Mouse (Mus musculus) hindbrain, embryonic 11.5 days (tissue): ENCODE data around the gene Rph3a. TPM values are rescaled to one million over a fixed set of nuclear protein-coding genes. Genes with fewer than 3 reads are reported as not detected.
"Not testable (repeated sequence)": the region's sequence is repeated elsewhere in the genome, so short reads cannot be mapped to it uniquely, and the experiment has no call there.

Experiments used
- ATAC-seq: fragments of 200-750 bp; cut with Nextera tagmentation; 2 replicates; pipeline ENCODE4 v1.8.0; 2017; ENCODE audit warnings: mild to moderate bottlenecking, moderate TSS enrichment, moderate library complexity; ENCODE audit not compliant: low FRiP score
- DNase-seq: peaks from one replicate; pipeline ENCODE4 v3.0.0-alpha.2; 2015; ENCODE audit warnings: low spot score
- H3K27ac ChIP-seq: fragments of 300-500 bp; sonication (generic); 2 replicates; pipeline ENCODE4 v1.5.1; 2014; ENCODE audit warnings: mild to moderate bottlenecking, low read depth, low read length
- H3K27me3 ChIP-seq: fragments of 300-500 bp; sonication (generic); 2 replicates; pipeline ENCODE4 v1.6.1; 2014; ENCODE audit warnings: mild to moderate bottlenecking, low read length, moderate library complexity, mixed read lengths; ENCODE audit not compliant: control insufficient read depth, insufficient read depth
- H3K36me3 ChIP-seq: fragments of 300-500 bp; sonication (generic); 2 replicates; pipeline ENCODE4 v1.6.1; 2014; ENCODE audit warnings: mild to moderate bottlenecking, low read length, moderate library complexity, mixed read lengths; ENCODE audit not compliant: control insufficient read depth, insufficient read depth
- H3K4me1 ChIP-seq: fragments of 300-500 bp; sonication (generic); replicated peaks from 2 replicates; pipeline ENCODE4 v1.6.1; 2014; ENCODE audit warnings: low read length, mixed read lengths; ENCODE audit not compliant: control insufficient read depth, insufficient read depth
- H3K4me2 ChIP-seq: fragments of 300-500 bp; sonication (generic); replicated peaks from 2 replicates; pipeline ENCODE4 v1.6.1; 2014; ENCODE audit warnings: mild to moderate bottlenecking, low read depth, low read length
- H3K4me3 ChIP-seq: fragments of 300-500 bp; sonication (generic); 2 replicates; pipeline ENCODE4 v1.5.1; 2014; ENCODE audit warnings: low read depth, low read length
- H3K9ac ChIP-seq: fragments of 300-500 bp; sonication (generic); 2 replicates; pipeline ENCODE4 v1.6.1; 2014; ENCODE audit warnings: low read depth, low read length
- H3K9me3 ChIP-seq: fragments of 300-500 bp; sonication (generic); 2 replicates; pipeline ENCODE4 v1.6.1; 2016; ENCODE audit warnings: low read length; ENCODE audit not compliant: control insufficient read depth
- WGBS: fragments of 180-500 bp; shearing (Covaris S2); extraction: QIAGEN DNeasy Blood & Tissue Kit; methylation state at CpG from one replicate; pipeline ENCODE4 v1.1.7; 2014; 5-methylcytosine and 5-hydroxymethylcytosine counted together
- polyA plus RNA-seq: library from polyadenylated mRNA; unstranded; fragments of >200 nt; fragmentation: Nextera tagmentation; extraction: Ambion mirVana; gene quantifications from 2 replicates; pipeline ENCODE4 v1.2.1, GENCODE M21; 2014

The Rph3a gene
- polyA plus RNA-seq, 1 experiment from 2014 or later: 2.6 TPM

GRCm38 (mm10) chr5:120942076-120942475 is 67.8 kb downstream of the Rph3a start:
- DNase-seq: no peak
- H3K4me1 ChIP-seq: no peaks in the 10 kb centered on the region
- H3K27me3 ChIP-seq: no peaks in the 10 kb centered on the region

GRCm38 (mm10) chr5:120938586-120938985 is 71.3 kb downstream of the Rph3a start:
- no peak overlapping the region for H3K27ac ChIP-seq
- no peaks in the 10 kb centered on the region for H3K36me3 ChIP-seq
- H3K27me3 ChIP-seq: no peaks in the 10 kb centered on the region
- H3K4me1 ChIP-seq: no peaks in the 10 kb centered on the region
- no peak overlapping the region for H3K4me2 ChIP-seq
- no peak overlapping the region for H3K9ac ChIP-seq
- no peak overlapping the region for H3K4me3 ChIP-seq
- ATAC-seq (no peak), DNase-seq (no peak)
- 50% methylated on average over 8 of the region's 8 CpGs for WGBS
- no peaks in the 10 kb centered on the region for H3K9me3 ChIP-seq

More at GRCm38 (mm10) chr5:120942076-120942475, 67.8 kb downstream of the Rph3a start:
- ATAC-seq: no peak
- H3K27ac ChIP-seq: no peak overlapping the region
- WGBS: 80% methylated on average over 10 of the region's 10 CpGs
- no peaks in the 10 kb centered on the region for H3K9me3 ChIP-seq
- H3K36me3 ChIP-seq: no peaks in the 10 kb centered on the region
- H3K9ac ChIP-seq: no peak overlapping the region
- H3K4me3 ChIP-seq: no peak overlapping the region
- H3K4me2 ChIP-seq: no peak overlapping the region

GRCm38 (mm10) chr5:120937841-120938240 is 72.1 kb downstream of the Rph3a start:
- WGBS: 79% methylated on average over 4 of the region's 4 CpGs

GRCm38 (mm10) chr5:120933966-120934365 is 75.9 kb downstream of the Rph3a start:
- no peaks in the 10 kb centered on the region for H3K36me3 ChIP-seq
- WGBS: 32% methylated on average over 5 of the region's 5 CpGs
- no peak overlapping the region for H3K4me3 ChIP-seq
- no peak overlapping the region for H3K27ac ChIP-seq
- ATAC-seq (no peak), DNase-seq (no peak)
- H3K27me3 ChIP-seq: no peaks in the 10 kb centered on the region
- H3K9me3 ChIP-seq: no peaks in the 10 kb centered on the region
- H3K9ac ChIP-seq: no peak overlapping the region
- no peak overlapping the region for H3K4me2 ChIP-seq
- no peaks in the 10 kb centered on the region for H3K4me1 ChIP-seq

More at GRCm38 (mm10) chr5:120937841-120938240, 72.1 kb downstream of the Rph3a start:
- Histone ChIP-seq H3K4me1 (no peaks in the 10 kb centered on the region), H3K4me3 (no peak overlapping the region), H3K9ac (no peak overlapping the region), H3K9me3 (no peaks in the 10 kb centered on the region), H3K27me3 (no peaks in the 10 kb centered on the region), H3K27ac (no peak overlapping the region), H3K36me3 (no peaks in the 10 kb centered on the region), H3K4me2 (no peak overlapping the region)
- DNase-seq: no peak
- no peak for ATAC-seq

- no peak overlapping the region for H3K9ac ChIP-seq
- 10% methylated on average over 1 of the region's 1 CpGs for whole genome bisulfite sequencing
- no peaks in the 10 kb centered on the region for H3K4me1 ChIP-seq
- H3K4me3 ChIP-seq: no peak overlapping the region
- H3K36me3 ChIP-seq: no peaks in the 10 kb centered on the region
- no peak for ATAC-seq
- H3K27me3 ChIP-seq: no peaks in the 10 kb centered on the region
- no peak overlapping the region for H3K27ac ChIP-seq
- no peaks in the 10 kb centered on the region for H3K9me3 ChIP-seq
- peak; percentile 17 for DNase-seq
- H3K4me2 ChIP-seq: no peak overlapping the region
Measured at GRCm38 (mm10) chr5:120927036-120927435, 82.9 kb downstream of the Rph3a start.

GRCm38 (mm10) chr5:120926311-120926710 is 83.6 kb downstream of the Rph3a start:
- not testable (repeated sequence) for DNase-seq, H3K9ac ChIP-seq, H3K27me3 ChIP-seq, H3K4me1 ChIP-seq, H3K36me3 ChIP-seq, H3K9me3 ChIP-seq, H3K4me3 ChIP-seq, ATAC-seq, H3K27ac ChIP-seq, H3K4me2 ChIP-seq
- WGBS: 88% methylated on average over 2 of the region's 2 CpGs

- not testable (repeated sequence) for DNase-seq, H3K4me2 ChIP-seq, H3K36me3 ChIP-seq, H3K27me3 ChIP-seq, H3K4me1 ChIP-seq, H3K27ac ChIP-seq, ATAC-seq, H3K9me3 ChIP-seq, H3K4me3 ChIP-seq, H3K9ac ChIP-seq
- 91% methylated on average over 4 of the region's 4 CpGs for WGBS
Measured at GRCm38 (mm10) chr5:120924520-120924919, 85.4 kb downstream of the Rph3a start.

- Histone ChIP-seq H3K36me3 (no peaks in the 10 kb centered on the region), H3K27me3 (no peaks in the 10 kb centered on the region), H3K27ac (no peak overlapping the region), H3K4me2 (no peak overlapping the region), H3K4me1 (no peaks in the 10 kb centered on the region), H3K9me3 (no peaks in the 10 kb centered on the region), H3K4me3 (no peak overlapping the region), H3K9ac (no peak overlapping the region)
- ATAC-seq (no peak), DNase-seq (no peak)
- 93% methylated on average over 4 of the region's 4 CpGs for WGBS
Measured at GRCm38 (mm10) chr5:120923969-120924368, 85.9 kb downstream of the Rph3a start.

GRCm38 (mm10) chr5:120920296-120920695 is 89.6 kb downstream of the Rph3a start:
- ATAC-seq (no peak), DNase-seq (no peak)
- Histone ChIP-seq H3K9ac (no peak overlapping the region), H3K4me1 (no peaks in the 10 kb centered on the region), H3K4me3 (no peak overlapping the region), H3K9me3 (no peaks in the 10 kb centered on the region), H3K4me2 (no peak overlapping the region), H3K27ac (no peak overlapping the region), H3K27me3 (no peaks in the 10 kb centered on the region), H3K36me3 (no peaks in the 10 kb centered on the region)
- WGBS: 82% methylated on average over 3 of the region's 3 CpGs
